Mouse (Mus musculus) T-helper 2 cell (primary cell): ENCODE results near the gene Tcl1b5.

Source experiments
- in situ Hi-C: fragments of 300-600 bp; cut with MboI, MseI; formaldehyde crosslinking; loops from one replicate; pipeline ENCODE4 v1.15.1; 2025; ENCODE audit warnings: high pct_unique_total_duplicates

Gene Tcl1b5

DNA sequence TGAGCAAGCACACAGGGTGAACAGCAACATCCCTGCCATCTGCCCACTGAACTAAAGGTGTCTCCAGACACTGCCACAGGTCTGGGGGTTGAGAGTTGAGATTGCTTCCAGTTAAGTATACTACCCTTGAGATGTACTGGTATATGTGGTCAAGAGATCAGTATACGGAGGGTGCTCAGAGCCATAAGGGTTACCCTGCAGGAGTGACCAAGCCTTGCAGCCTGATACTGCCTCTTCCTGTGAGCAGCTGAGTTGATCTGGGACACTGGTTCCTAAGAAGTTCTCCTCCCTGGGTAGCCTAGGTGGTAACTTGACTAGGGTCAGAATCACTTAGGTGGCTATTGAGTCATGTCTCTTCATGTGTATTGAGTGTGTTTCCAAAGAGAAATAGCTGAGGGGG is 32.3 kb downstream of the Tcl1b5 start:
- in situ Hi-C loops: no loop called here

DNA sequence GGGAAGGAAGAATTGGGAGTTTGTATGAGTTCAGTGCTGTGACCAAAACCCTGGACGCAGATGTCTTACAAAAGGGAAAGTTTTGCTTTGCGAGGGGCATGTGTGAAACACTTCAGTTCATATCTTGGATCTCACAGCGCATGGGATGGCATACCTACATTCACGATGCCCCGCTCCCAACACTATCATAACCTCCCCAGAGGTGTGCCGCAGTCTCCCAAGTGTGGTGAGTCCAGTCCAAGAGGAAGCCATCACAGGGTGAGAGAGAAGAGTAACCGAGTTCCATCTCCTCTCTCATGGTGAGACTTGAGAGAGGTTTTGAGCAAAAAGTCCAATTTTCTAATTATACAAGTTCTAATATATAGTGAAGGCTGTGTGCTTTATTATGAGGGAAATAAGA is 33.1 kb downstream of the Tcl1b5 start:
- in situ Hi-C loops: no loop called here

DNA sequence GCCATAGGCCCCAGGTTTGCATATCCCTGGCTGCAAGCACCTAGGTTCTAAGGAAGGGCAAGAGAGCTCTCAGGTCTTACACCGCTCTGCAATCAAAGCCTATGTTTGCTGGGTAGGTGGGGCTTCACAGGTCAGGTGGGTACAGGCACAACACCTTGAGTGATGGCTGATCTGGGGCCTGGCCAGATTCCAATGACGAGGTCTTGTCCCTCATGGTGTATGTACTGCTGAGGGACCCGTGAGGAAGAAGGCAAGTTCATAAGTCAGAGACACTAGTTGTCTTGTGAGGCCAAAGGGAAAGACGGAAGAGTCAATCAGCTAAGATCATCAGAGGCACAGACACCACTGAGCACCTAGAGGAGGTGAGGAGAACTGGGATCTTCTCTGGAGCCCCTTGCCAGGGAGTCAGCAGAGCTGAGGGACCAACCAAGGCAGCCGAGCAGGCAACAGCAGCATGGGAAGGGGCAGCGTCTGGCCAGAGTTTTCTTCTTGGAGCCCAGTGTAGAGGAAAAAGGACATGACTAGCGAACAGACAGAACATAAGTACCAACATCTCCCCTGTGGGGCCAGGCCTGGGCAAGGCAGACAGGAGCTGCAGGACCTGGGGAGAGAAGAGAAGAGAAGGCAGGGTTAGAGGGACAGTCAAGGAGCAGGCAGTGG is 41.1 kb downstream of the Tcl1b5 start:
- in situ Hi-C loops: no loop called here

DNA sequence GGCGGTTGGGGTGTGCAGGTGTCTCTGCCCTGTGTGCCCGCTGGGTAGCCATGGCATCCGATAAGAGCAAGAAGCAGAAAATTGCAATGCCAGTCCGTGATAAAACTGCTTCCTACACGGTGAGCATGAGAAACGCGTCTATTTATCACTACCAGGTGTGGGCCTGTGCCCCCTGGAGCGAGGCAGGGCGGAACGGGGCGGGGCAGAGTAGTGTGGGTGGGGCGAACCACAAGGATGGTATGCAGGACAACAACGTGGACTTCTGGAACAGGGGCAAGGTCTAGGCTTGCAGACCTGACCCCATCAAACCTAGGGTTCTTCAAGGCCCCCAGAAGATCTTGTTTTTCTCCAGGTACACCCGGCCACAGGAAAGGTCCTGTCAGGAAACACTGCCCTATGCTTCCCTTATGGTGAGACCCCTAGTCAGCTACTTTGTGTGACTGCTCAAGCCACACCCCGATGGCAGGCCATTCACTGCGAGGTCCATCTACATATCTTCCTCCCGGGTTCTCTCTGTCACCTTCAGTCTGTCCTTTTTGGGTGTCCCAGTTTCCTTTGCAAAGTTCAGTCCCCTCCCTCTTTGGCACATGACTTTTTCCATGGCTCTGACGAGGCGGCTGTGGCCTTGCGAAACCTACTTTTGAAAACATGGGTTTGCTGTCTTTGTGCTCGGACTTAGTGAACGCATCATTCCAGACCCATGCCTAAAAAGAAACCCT is 46.6 kb downstream of the Tcl1b5 start, which contains the start of gene Tcl1:
Tcl1 (minus strand) TSS at position 193 of the 719 bp plus-strand sequence.
- in situ Hi-C loops: no loop called here

- in situ Hi-C loops: no loop called here
These were observed 48.6 kb downstream of the Tcl1b5 start for GRCm38 (mm10) chr12:105224621-105225320.
